Mouse (Mus musculus) midbrain, embryonic 12.5 days (tissue): ENCODE data around the gene Hist1h3i. TPM values are rescaled to one million over a fixed set of nuclear protein-coding genes. Genes with fewer than 3 reads are reported as not detected.
A peak's percentile ranks its signal among the peaks of the same experiment; 100 is the strongest.
"Not testable (repeated sequence)": the region's sequence is repeated elsewhere in the genome, so short reads cannot be mapped to it uniquely, and the experiment has no call there.

Experiments used
- ATAC-seq: fragments of 200-750 bp; cut with Nextera tagmentation; 2 replicates; pipeline ENCODE4 v1.8.0; 2017; ENCODE audit warnings: low read depth, moderate TSS enrichment, moderate library complexity; ENCODE audit not compliant: low FRiP score
- H3K27ac ChIP-seq: fragments of 300-500 bp; sonication (generic); replicated peaks from 2 replicates; pipeline ENCODE4 v1.5.1; 2016; ENCODE audit warnings: mild to moderate bottlenecking
- H3K27me3 ChIP-seq: fragments of 300-500 bp; sonication (generic); 2 replicates; pipeline ENCODE4 v1.6.1; 2016; ENCODE audit warnings: mild to moderate bottlenecking
- H3K36me3 ChIP-seq: fragments of 300-500 bp; sonication (generic); 2 replicates; pipeline ENCODE4 v1.6.1; 2016
- H3K4me1 ChIP-seq: fragments of 300-500 bp; sonication (generic); 2 replicates; pipeline ENCODE4 v1.6.1; 2016
- H3K4me2 ChIP-seq: fragments of 300-500 bp; sonication (generic); replicated peaks from 2 replicates; pipeline ENCODE4 v1.6.1; 2016; ENCODE audit warnings: mild to moderate bottlenecking, moderate library complexity
- H3K4me3 ChIP-seq: fragments of 300-500 bp; sonication (generic); 2 replicates; pipeline ENCODE4 v1.5.1; 2016; ENCODE audit warnings: mild to moderate bottlenecking
- H3K9ac ChIP-seq: fragments of 300-500 bp; sonication (generic); replicated peaks from 2 replicates; pipeline ENCODE4 v1.6.1; 2016; ENCODE audit warnings: mild to moderate bottlenecking, moderate library complexity
- H3K9me3 ChIP-seq: fragments of 300-500 bp; sonication (generic); 2 replicates; pipeline ENCODE4 v1.6.1; 2016; ENCODE audit warnings: mild to moderate bottlenecking
- WGBS: fragments of 180-500 bp; shearing (Covaris S2); methylation state at CpG from one replicate; pipeline ENCODE4 v1.1.7; 2016; 5-methylcytosine and 5-hydroxymethylcytosine counted together
- polyA plus RNA-seq: library from polyadenylated mRNA; unstranded; fragments of >200 nt; fragmentation: Nextera tagmentation; extraction: Ambion mirVana; gene quantifications from 2 replicates; pipeline ENCODE4 v1.2.1, GENCODE M21; 2016

Gene Hist1h3i
- polyA plus RNA-seq, 1 experiment from 2014 or later, result 164 TPM

- Histone ChIP-seq H3K36me3 (no peaks in the 10 kb centered on the region), H3K4me1 (peaks cover 5% of the 10 kb centered on the region), H3K27me3 (no peaks in the 10 kb centered on the region), H3K9ac (no peak overlapping the region), H3K27ac (no peak overlapping the region), H3K4me3 (no peak overlapping the region), H3K4me2 (no peak overlapping the region), H3K9me3 (no peaks in the 10 kb centered on the region)
- ATAC-seq, result no peak
- 95% methylated on average over 7 of the region's 7 CpGs for WGBS
These were observed 12.4 kb upstream of the Hist1h3i start for GRCm38 (mm10) chr13:21795584-21795983.

- Histone ChIP-seq H3K4me1 (peaks cover 22% of the 10 kb centered on the region), H3K27me3 (no peaks in the 10 kb centered on the region), H3K36me3 (no peaks in the 10 kb centered on the region), H3K9ac (peak overlapping the region; percentile 31), H3K9me3 (no peaks in the 10 kb centered on the region), H3K4me3 (peak overlapping the region; percentile 18; the same call in 1 of the 2 replicates), H3K4me2 (peak overlapping the region; percentile 45), H3K27ac (0 out of 2 replicates have a peak overlapping the region, but pooled peaks have one; percentile 15)
- no peak for ATAC-seq
- 7% methylated on average over 18 of the region's 18 CpGs for WGBS
These were observed 7.6 kb upstream of the Hist1h3i start for GRCm38 (mm10) chr13:21790601-21791283.

GRCm38 (mm10) chr13:21789925-21790324, 6.8 kb upstream of the Hist1h3i start:
- Histone ChIP-seq H3K27me3 (no peaks in the 10 kb centered on the region), H3K36me3 (no peaks in the 10 kb centered on the region), H3K9ac (no peak overlapping the region), H3K9me3 (no peaks in the 10 kb centered on the region), H3K27ac (no peak overlapping the region), H3K4me1 (peaks cover 24% of the 10 kb centered on the region), H3K4me3 (no peak overlapping the region), H3K4me2 (no peak overlapping the region)
- WGBS, result 55% methylated on average over 6 of the region's 6 CpGs
- no peak for ATAC-seq

- no peaks in the 10 kb centered on the region for H3K9me3 ChIP-seq
- no peaks in the 10 kb centered on the region for H3K36me3 ChIP-seq
- H3K27me3 ChIP-seq, result no peaks in the 10 kb centered on the region
- no peak for ATAC-seq
- peak overlapping the region; percentile 41; the same call in 1 of the 2 replicates for H3K9ac ChIP-seq
- peak overlapping the region; percentile 50 for H3K4me2 ChIP-seq
- H3K4me1 ChIP-seq, result peaks cover 32% of the 10 kb centered on the region
- H3K27ac ChIP-seq, result peak overlapping the region; percentile 82
- WGBS, result 10% methylated on average over 17 of the region's 21 CpGs
- peak overlapping the region; percentile 21; the same call in 1 of the 2 replicates for H3K4me3 ChIP-seq
These were observed 4.8 kb upstream of the Hist1h3i start for GRCm38 (mm10) chr13:21787760-21788593.

GRCm38 (mm10) chr13:21786899-21787629, 3.9 kb upstream of the Hist1h3i start, which contains the start of the genes Hist1h2an and Hist1h2bp:
Gene Hist1h2an (minus strand): TSS chr13:21787218.
Gene Hist1h2bp (plus strand): TSS chr13:21787461.
- Histone ChIP-seq H3K27ac (peak within 1 kb of the TSS; percentile 85), H3K4me1 (peaks cover 39% of the 10 kb centered on the region), H3K4me2 (peak within 1 kb of the TSS; percentile 50), H3K4me3 (peak within 1 kb of the TSS; percentile 38), H3K9ac (peak within 1 kb of the TSS; percentile 49)
- peak; percentile 95 for ATAC-seq
- not testable (repeated sequence) for H3K36me3 ChIP-seq, H3K27me3 ChIP-seq, H3K9me3 ChIP-seq
- under 1% methylated on average over 38 of the region's 63 CpGs for WGBS

GRCm38 (mm10) chr13:21786189-21786898, 3.2 kb upstream of the Hist1h3i start:
- Histone ChIP-seq H3K4me1 (peaks cover 39% of the 10 kb centered on the region), H3K4me2 (peak overlapping the region; percentile 50), H3K27me3 (no peaks in the 10 kb centered on the region), H3K9me3 (no peaks in the 10 kb centered on the region), H3K36me3 (no peaks in the 10 kb centered on the region), H3K27ac (peak overlapping the region; percentile 85), H3K9ac (peak overlapping the region; percentile 49), H3K4me3 (peak overlapping the region; percentile 38)
- WGBS, result 3% methylated on average over 8 of the region's 8 CpGs
- ATAC-seq, result no peak

GRCm38 (mm10) chr13:21784311-21784710, 1.1 kb upstream of the Hist1h3i start:
- no peaks in the 10 kb centered on the region for H3K27me3 ChIP-seq
- no peaks in the 10 kb centered on the region for H3K36me3 ChIP-seq
- H3K9ac ChIP-seq, result peak overlapping the region; percentile 46
- peaks cover 47% of the 10 kb centered on the region for H3K4me1 ChIP-seq
- peak overlapping the region; percentile 68 for H3K4me2 ChIP-seq
- ATAC-seq, result no peak
- H3K4me3 ChIP-seq, result 0 out of 2 replicates have a peak overlapping the region, but pooled peaks have one; percentile 47
- peak overlapping the region; percentile 83 for H3K27ac ChIP-seq
- H3K9me3 ChIP-seq, result no peaks in the 10 kb centered on the region
- WGBS, result 20% methylated on average over 6 of the region's 6 CpGs

- ATAC-seq, result no peak
- peaks cover 47% of the 10 kb centered on the region for H3K4me1 ChIP-seq
- no peaks in the 10 kb centered on the region for H3K27me3 ChIP-seq
- H3K9me3 ChIP-seq, result no peaks in the 10 kb centered on the region
- H3K36me3 ChIP-seq, result no peaks in the 10 kb centered on the region
- H3K4me3 ChIP-seq, result peak overlapping the region; percentile 47
- peak overlapping the region; percentile 83 for H3K27ac ChIP-seq
- H3K4me2 ChIP-seq, result peak overlapping the region; percentile 68
- 3% methylated on average over 9 of the region's 9 CpGs for WGBS
- peak overlapping the region; percentile 46 for H3K9ac ChIP-seq
These were observed 578 bp upstream of the Hist1h3i start for GRCm38 (mm10) chr13:21783734-21784161.

GRCm38 (mm10) chr13:21782361-21783254, 562 bp downstream of the Hist1h3i start:
- H3K36me3 ChIP-seq, H3K27me3 ChIP-seq, H3K9me3 ChIP-seq, ATAC-seq: not testable (repeated sequence)
- peak overlapping the region; percentile 68 for H3K4me2 ChIP-seq
- H3K4me3 ChIP-seq, result peak overlapping the region; percentile 47
- peak overlapping the region; percentile 66 for H3K9ac ChIP-seq
- WGBS, result 1% methylated on average over 14 of the region's 35 CpGs
- peaks cover 38% of the 10 kb centered on the region for H3K4me1 ChIP-seq
- H3K27ac ChIP-seq, result peak overlapping the region; percentile 88

GRCm38 (mm10) chr13:21781639-21782038, 1.5 kb downstream of the Hist1h3i start:
- ATAC-seq, result no peak
- Histone ChIP-seq H3K9me3 (no peaks in the 10 kb centered on the region), H3K27ac (peak overlapping the region; percentile 35; the same call in 1 of the 2 replicates), H3K4me1 (peaks cover 38% of the 10 kb centered on the region), H3K4me2 (no peak overlapping the region), H3K9ac (no peak overlapping the region), H3K27me3 (no peaks in the 10 kb centered on the region), H3K4me3 (no peak overlapping the region), H3K36me3 (no peaks in the 10 kb centered on the region)
- 97% methylated on average over 1 of the region's 1 CpGs for WGBS
